Mouse (Mus musculus) heart, postnatal 0 days (tissue): ENCODE measurements around the gene Lgi4. TPM values are rescaled to one million over a fixed set of nuclear protein-coding genes. Genes with fewer than 3 reads are reported as not detected.

Experiments
- ATAC-seq: fragments of 200-750 bp; cut with Nextera tagmentation; 2 replicates; pipeline ENCODE4 v1.8.0; 2017; ENCODE audit warnings: low read depth, moderate number of reproducible peaks, moderate library complexity; ENCODE audit not compliant: insufficient read depth
- DNase-seq: peaks from one replicate; pipeline ENCODE4 v3.0.0-alpha.2; 2016; ENCODE audit warnings: low spot score
- H3K27ac ChIP-seq: fragments of 300-500 bp; sonication (generic); 2 replicates; pipeline ENCODE4 v1.5.1; 2014; ENCODE audit warnings: low read depth, mild to moderate bottlenecking
- H3K27me3 ChIP-seq: fragments of 300-500 bp; sonication (generic); 2 replicates; pipeline ENCODE4 v1.6.1; 2014; ENCODE audit warnings: low read length, mixed read lengths; ENCODE audit not compliant: control insufficient read depth, insufficient read depth
- H3K36me3 ChIP-seq: fragments of 300-500 bp; sonication (generic); replicated peaks from 2 replicates; pipeline ENCODE4 v1.6.1; 2014; ENCODE audit warnings: low read length, mixed read lengths; ENCODE audit not compliant: control insufficient read depth, insufficient read depth
- H3K4me1 ChIP-seq: fragments of 300-500 bp; sonication (generic); 2 replicates; pipeline ENCODE4 v1.6.1; 2014; ENCODE audit warnings: antibody characterized with exemption; ENCODE audit not compliant: control insufficient read depth, insufficient read depth
- H3K4me2 ChIP-seq: fragments of 300-500 bp; sonication (generic); 2 replicates; pipeline ENCODE4 v1.6.1; 2014; ENCODE audit warnings: low read depth, mild to moderate bottlenecking, low read length, moderate library complexity
- H3K4me3 ChIP-seq: fragments of 300-500 bp; sonication (generic); 2 replicates; pipeline ENCODE4 v1.5.1; 2014; ENCODE audit warnings: low read depth, low read length
- H3K9ac ChIP-seq: fragments of 300-500 bp; sonication (generic); replicated peaks from 2 replicates; pipeline ENCODE4 v1.6.1; 2014; ENCODE audit warnings: low read depth, low read length, mixed read lengths
- H3K9me3 ChIP-seq: fragments of 300-500 bp; sonication (generic); replicated peaks from 2 replicates; pipeline ENCODE4 v1.6.1; 2016; ENCODE audit warnings: low read length; ENCODE audit not compliant: control insufficient read depth
- CTCF ChIP-seq: IDR thresholded peaks from 2 replicates; pipeline ENCODE4 v1.5.1; 2016; ENCODE audit warnings: antibody characterized with exemption, control low read depth, low read depth
- EP300 ChIP-seq: IDR thresholded peaks from 2 replicates; pipeline ENCODE4 v1.6.1; 2016; ENCODE audit warnings: antibody characterized with exemption, low read depth
- WGBS: fragments of 180-500 bp; shearing (Covaris S2); extraction: QIAGEN DNeasy Blood & Tissue Kit; methylation state at CpG from one replicate; pipeline ENCODE4 v1.1.7; 2014; 5-methylcytosine and 5-hydroxymethylcytosine counted together
- polyA plus RNA-seq: library from polyadenylated mRNA; unstranded; fragments of >200 nt; fragmentation: Nextera tagmentation; extraction: Ambion mirVana; gene quantifications from 2 replicates; pipeline ENCODE4 v1.2.1, GENCODE M21; 2015
- total RNA-seq: library from RNA; depleted of rRNA; stranded (reverse); fragments of >200 nt; gene quantifications from 2 replicates; pipeline ENCODE4 v1.2.3, GENCODE M21; 2014; ENCODE audit warnings: low replicate concordance; rRNA removed

Lgi4 gene
- total RNA-seq (0.27 and 2.7 TPM in 2 replicates), polyA plus RNA-seq (0.08 and 0.19 TPM in 2 replicates)

DNA sequence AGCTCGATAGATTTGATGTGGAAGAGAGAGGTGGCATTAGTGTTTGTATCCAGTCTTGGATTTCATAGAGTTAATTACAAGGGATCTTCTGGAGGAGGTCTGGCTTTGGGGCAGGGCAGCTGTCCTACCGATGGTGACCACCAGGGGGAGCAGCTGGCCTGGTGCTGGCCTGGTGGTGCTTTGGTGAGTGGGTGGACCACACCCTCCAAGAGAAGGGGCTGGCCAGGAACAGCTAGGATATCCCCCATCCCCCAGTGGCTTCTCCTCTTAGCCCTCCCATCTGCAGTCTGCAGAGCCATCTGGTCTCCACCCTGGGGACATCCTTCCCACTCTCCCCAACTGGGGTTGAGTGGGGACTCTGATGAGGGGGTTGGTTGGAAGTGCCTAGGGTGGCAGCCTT is at the start of gene Lgi4:
Lgi4 (plus strand) TSS at position 235 of the 400 bp plus-strand sequence.
- no peaks in the 10 kb centered on the region for H3K9me3 ChIP-seq
- H3K4me2 ChIP-seq: no peak within 1 kb of the TSS
- ATAC-seq (no peak), DNase-seq (peak; percentile 46)
- H3K27me3 ChIP-seq: no peaks in the 10 kb centered on the region
- H3K36me3 ChIP-seq: no peaks in the 10 kb centered on the region
- H3K4me1 ChIP-seq: no peaks in the 10 kb centered on the region
- no peak within 1 kb of the TSS for H3K9ac ChIP-seq
- no peak within 1 kb of the TSS for H3K27ac ChIP-seq
- peak; percentile 94 for TF ChIP-seq CTCF
- TF ChIP-seq EP300: no peak
- no peak within 1 kb of the TSS for H3K4me3 ChIP-seq
- WGBS: 6% methylated on average over 2 of the region's 2 CpGs

DNA sequence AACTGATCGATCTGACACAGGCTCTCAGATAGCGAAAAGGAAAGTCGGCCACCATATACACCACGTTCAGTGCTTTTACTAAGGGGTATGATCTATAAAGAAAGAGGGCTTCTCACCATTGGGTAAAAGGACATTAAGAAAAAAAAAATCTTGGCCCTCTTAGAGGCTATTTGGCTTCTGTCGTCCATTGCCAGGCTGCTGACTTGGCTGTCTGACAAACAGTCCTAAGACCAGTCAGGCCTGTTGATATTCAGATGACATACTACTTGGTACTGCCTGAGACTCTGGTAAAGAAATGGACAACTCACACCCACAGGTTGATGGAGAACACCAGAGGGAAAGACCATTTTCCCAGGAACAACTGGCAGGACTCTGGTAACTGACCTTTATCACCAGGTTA is 46.2 kb upstream of the Lgi4 start:
- Histone ChIP-seq H3K27me3 (no peaks in the 10 kb centered on the region), H3K4me2 (no peak overlapping the region), H3K9me3 (no peaks in the 10 kb centered on the region), H3K27ac (no peak overlapping the region), H3K36me3 (no peaks in the 10 kb centered on the region), H3K9ac (no peak overlapping the region), H3K4me1 (peaks cover 12% of the 10 kb centered on the region; the same call in 1 of the 2 replicates), H3K4me3 (no peak overlapping the region)
- 73% methylated on average over 5 of the region's 5 CpGs for WGBS
- TF ChIP-seq CTCF: no peak
- no peak for TF ChIP-seq EP300
- no peak for ATAC-seq
- DNase-seq: no peak

DNA sequence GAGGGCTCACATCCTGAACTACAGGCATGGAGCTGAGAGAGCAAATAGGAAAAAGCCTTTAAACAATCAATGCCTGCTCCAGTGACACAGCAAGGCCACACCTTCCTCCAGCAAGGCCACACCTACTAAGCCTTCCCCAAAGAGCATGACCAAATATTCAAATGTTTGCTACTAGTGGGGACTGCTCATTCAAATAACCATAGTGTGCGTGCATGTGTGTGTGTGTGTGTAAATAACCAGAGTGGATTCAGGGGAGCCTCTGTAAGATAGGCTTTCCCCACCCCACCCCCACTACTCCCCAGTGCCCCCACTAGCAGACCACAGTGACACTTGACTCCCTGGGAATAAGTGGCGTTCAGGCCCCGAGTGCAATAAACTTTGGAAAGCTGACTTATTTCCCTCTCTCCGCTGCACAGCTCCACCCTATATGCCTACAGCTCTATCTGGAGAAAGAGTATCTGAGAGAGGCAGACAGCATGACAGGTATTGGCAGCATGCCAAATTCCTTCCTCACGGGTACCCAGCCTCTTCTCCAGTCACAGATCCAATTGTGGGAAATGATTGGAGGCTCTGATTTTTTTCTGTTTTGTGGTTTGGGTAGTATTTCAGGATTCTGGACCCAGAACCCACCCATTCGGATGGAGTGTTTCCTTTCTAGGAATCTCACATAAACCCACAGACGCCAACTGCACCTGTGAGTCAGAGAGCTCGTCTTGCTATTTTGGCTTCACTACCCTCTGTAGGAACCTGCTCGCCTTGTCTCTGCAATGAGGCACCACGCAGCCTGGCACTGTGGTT is 41.8 kb upstream of the Lgi4 start:
- H3K9ac ChIP-seq: no peak overlapping the region
- no peak for TF ChIP-seq EP300
- TF ChIP-seq CTCF: no peak
- 0 out of 2 replicates have a peak, but pooled peaks have one; percentile 51 for ATAC-seq
- no peaks in the 10 kb centered on the region for H3K9me3 ChIP-seq
- no peak overlapping the region for H3K27ac ChIP-seq
- H3K4me2 ChIP-seq: peak overlapping the region; percentile 8; the same call in 1 of the 2 replicates
- H3K4me3 ChIP-seq: no peak overlapping the region
- peak; percentile 56 for DNase-seq
- no peaks in the 10 kb centered on the region for H3K36me3 ChIP-seq
- no peaks in the 10 kb centered on the region for H3K27me3 ChIP-seq
- 20% methylated on average over 10 of the region's 10 CpGs for WGBS
- peaks cover 12% of the 10 kb centered on the region; the same call in 1 of the 2 replicates for H3K4me1 ChIP-seq

DNA sequence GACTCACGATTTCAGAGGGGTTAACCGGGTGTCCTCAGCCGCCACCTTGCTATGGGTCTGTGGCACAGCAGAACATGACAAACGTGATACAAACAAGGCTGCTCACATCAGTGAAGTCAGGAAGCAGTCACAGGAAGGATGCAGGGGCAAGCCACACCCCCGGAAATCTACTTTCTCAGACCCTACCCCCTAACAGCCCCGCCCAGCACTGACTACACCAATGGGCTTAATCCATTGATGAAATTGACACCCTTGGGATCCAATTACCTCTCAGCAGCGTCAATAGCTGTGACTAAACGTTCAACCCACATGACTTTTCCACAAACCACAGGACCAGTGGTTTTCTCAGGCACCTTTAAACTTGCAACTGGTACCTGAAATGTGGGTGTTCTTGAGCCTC is 30.5 kb upstream of the Lgi4 start:
- DNase-seq (no peak), ATAC-seq (no peak)
- no peak overlapping the region for H3K9ac ChIP-seq
- no peak overlapping the region for H3K27ac ChIP-seq
- no peaks in the 10 kb centered on the region for H3K36me3 ChIP-seq
- H3K4me2 ChIP-seq: no peak overlapping the region
- WGBS: 65% methylated on average over 8 of the region's 8 CpGs
- H3K4me1 ChIP-seq: no peaks in the 10 kb centered on the region
- no peaks in the 10 kb centered on the region for H3K27me3 ChIP-seq
- no peak for TF ChIP-seq EP300
- no peak for TF ChIP-seq CTCF
- no peaks in the 10 kb centered on the region for H3K9me3 ChIP-seq
- no peak overlapping the region for H3K4me3 ChIP-seq

DNA sequence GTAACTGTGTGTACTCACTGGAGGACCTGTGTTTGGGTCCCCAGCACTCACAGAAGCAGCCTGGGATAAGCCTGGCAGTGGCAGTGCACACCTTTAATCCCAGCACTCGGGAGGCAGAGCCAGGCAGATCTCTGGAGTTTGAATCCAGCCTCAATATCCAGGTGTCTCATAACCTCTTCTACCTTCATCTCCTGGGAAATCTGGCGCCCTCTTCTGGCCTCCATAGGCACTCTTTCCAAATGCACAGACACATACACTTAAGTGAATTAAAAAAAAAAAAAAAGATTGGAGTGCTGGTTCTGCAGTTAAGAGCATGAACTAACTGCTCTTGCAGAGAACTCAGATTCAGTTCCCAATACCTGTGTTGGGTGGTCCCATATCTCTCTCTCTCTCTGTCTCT is 28.4 kb upstream of the Lgi4 start:
- no peak for DNase-seq
- Histone ChIP-seq H3K9me3 (no peaks in the 10 kb centered on the region), H3K4me2 (no peak overlapping the region), H3K27ac (no peak overlapping the region), H3K4me1 (no peaks in the 10 kb centered on the region), H3K9ac (no peak overlapping the region), H3K27me3 (no peaks in the 10 kb centered on the region), H3K4me3 (no peak overlapping the region), H3K36me3 (0 out of 2 replicates have a peak, but pooled peaks cover 8% of the 10 kb centered on the region)
- 78% methylated on average over 2 of the region's 2 CpGs for WGBS
- ATAC-seq: no peak
- TF ChIP-seq CTCF (no peak), EP300 (no peak)

DNA sequence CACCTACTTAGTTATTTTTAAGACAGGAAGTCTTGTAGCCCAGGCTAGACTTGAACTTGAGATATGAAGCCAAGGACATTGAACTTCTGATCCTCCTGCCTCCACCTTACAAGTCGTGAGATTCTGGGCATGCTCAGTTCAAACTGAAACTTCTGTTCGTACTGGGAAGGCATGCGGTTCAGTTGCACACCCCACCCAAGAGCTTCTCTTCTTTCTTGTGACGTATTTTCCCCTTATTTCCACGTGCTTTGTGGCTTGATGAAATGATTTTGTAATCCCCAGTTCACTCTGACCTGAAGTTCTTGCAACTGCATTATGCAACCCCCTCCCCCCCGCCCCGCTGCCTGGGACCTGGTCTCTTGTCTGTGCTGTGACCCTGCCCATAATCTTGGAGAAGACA is 27.4 kb upstream of the Lgi4 start:
- H3K9ac ChIP-seq: no peak overlapping the region
- TF ChIP-seq CTCF: no peak
- TF ChIP-seq EP300: no peak
- WGBS: 82% methylated on average over 7 of the region's 7 CpGs
- DNase-seq (no peak), ATAC-seq (no peak)
- H3K9me3 ChIP-seq: no peaks in the 10 kb centered on the region
- no peak overlapping the region for H3K4me3 ChIP-seq
- H3K27me3 ChIP-seq: no peaks in the 10 kb centered on the region
- H3K36me3 ChIP-seq: 0 out of 2 replicates have a peak, but pooled peaks cover 18% of the 10 kb centered on the region
- no peak overlapping the region for H3K4me2 ChIP-seq
- H3K27ac ChIP-seq: no peak overlapping the region
- no peaks in the 10 kb centered on the region for H3K4me1 ChIP-seq
